Mouse (Mus musculus) kidney, postnatal 14 days (tissue): Measurements from ENCODE around the gene Zfand2b.
A peak's percentile ranks its signal among the peaks of the same experiment; 100 is the strongest.

Source experiments
- DNase-seq: peaks from one replicate; pipeline ENCODE4 v3.0.0; 2022; ENCODE audit warnings: mixed read lengths

Zfand2b gene

GRCm38 (mm10) chr1:75215785-75216184 is 47.3 kb downstream of the Zfand2b start:
- no peak for DNase-seq

- peak; percentile 29 for DNase-seq
Measured at GRCm38 (mm10) chr1:75216797-75217585, 48.5 kb downstream of the Zfand2b start.

GRCm38 (mm10) chr1:75217893-75218226 is 49.4 kb downstream of the Zfand2b start:
- no peak for DNase-seq

DNA sequence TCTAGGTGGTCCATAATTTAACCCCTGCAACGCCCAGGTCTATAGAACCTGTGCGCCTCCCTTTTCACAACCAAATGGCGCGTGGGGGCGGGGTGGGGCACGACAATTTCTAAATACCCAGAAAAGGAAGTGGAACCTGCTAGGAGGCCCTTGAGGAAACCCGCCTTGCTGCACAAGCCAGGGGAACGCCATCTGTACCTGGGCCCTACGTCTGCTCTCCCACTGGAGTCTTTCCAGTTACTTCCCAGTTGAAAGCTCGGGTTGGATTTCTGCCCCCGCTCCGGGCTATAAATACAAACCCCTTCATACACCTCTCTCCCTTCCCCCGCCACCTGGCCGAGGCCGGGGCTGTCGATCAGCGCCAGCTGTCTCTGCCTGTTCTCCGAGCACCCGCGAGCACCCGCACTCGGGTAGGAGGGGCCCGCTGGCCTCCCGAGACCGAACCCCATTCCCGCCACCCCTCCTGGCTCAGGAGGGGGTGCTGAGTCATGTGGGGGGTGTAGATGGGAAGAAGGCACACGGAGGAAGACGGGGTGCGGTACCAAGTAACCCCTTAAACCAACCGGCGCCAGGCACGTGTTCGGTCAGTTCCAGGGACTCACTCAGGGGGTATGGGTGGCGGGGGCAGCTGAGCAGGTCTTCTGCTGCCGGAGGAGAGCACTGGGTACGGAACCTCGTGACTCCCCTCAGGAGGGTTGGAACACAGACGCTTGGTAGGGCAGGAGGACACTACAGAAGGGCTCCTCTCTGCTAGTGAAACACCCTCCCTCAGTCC is 50.0 kb downstream of the Zfand2b start:
- peak; percentile 46 for DNase-seq

GRCm38 (mm10) chr1:75219078-75219477 is 50.6 kb downstream of the Zfand2b start:
- peak; percentile 95 for DNase-seq

- DNase-seq: no peak
Measured at GRCm38 (mm10) chr1:75219531-75219930, 51.1 kb downstream of the Zfand2b start, which contains the start of gene Tuba4a. Tuba4a (minus strand) TSS chr1:75219865.
